ENCODE assay signal across 7 mouse cellular contexts in the genomic region with DNA sequence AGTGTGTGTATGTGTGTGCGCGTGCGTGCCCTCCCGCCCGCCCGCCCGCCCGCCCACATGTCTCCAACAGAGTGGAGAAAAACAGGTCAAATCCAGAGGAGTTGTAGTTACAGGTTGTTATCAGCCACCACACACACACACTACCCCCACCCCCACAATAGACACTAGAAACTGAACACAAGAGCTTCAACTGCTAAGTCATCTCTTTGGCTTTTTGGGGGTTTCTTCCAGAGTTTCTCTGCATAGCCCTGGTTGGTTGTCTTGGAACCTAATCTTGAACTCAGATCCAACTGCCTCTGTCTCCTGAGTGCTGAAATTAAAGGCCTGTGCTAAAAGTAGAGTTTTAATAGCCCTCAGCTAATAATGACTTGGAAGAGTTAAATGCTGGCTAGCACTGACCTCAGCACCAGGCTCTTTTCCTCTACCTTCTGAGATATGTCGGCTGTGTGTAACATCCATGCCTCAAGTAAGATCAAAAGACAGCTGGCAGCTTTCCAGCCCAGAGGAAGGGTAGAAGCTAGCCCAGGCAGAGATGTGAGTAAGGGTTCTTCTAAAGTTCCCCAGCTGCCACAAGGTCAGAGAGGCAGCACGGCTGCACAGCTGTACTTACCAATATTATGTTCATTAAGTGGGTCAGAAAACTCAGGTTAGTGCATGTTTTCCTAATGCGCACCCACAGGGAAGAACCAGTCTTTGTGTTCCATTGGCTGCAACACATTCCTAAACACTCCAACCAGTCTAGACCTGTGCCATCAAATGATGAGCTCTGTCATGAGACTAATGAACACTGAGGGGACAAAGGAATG. TPM values are rescaled to one million over a fixed set of nuclear protein-coding genes. Genes with fewer than 3 reads are reported as not detected.
DNase-seq lines count a peak whose midpoint lies in the region; ATAC-seq lines count a peak whose summit lies in the region.

No protein-coding gene starts in this region.

- no peak overlapping the region for H3K27ac ChIP-seq in midbrain, embryonic 11.5 days (ENCODE audit: low read depth, low read length)

- WGBS in midbrain, embryonic 11.5 days = 95% methylated on average over 11 of the region's 11 CpGs

- peak; percentile 10 for DNase-seq in retina, postnatal 1 day
- DNase-seq in retina, embryonic 14.5 days (ENCODE audit: low spot score) = no peak
- peak; percentile 33 to 47 for DNase-seq in kidney, postnatal 4 days
- DNase-seq in thymus, postnatal 36 days = peak; percentile 34 to 46
- DNase-seq in gastrocnemius, postnatal 10 days = no peak
- DNase-seq in midbrain, embryonic 11.5 days (ENCODE audit: low spot score, missing footprints) = no peak

- H3K36me3 ChIP-seq in midbrain, embryonic 11.5 days (ENCODE audit: control insufficient read depth, insufficient read depth, low read length) = 0 out of 2 replicates have a peak, but pooled peaks cover 3% of the 10 kb centered on the region

- no peaks in the 10 kb centered on the region for H3K27me3 ChIP-seq in midbrain, embryonic 11.5 days (ENCODE audit: control insufficient read depth, insufficient read depth, low read length)

- no peak overlapping the region for H3K4me2 ChIP-seq in midbrain, embryonic 11.5 days

- ATAC-seq in common myeloid progenitor, adult 5-6 weeks (replicated peaks; ENCODE audit: low read depth, poor library complexity, severe bottlenecking) = peak; percentile 39; the same call in 1 of the 2 replicates
- ATAC-seq in midbrain, embryonic 11.5 days (ENCODE audit: low FRiP score) = no peak

- H3K4me3 ChIP-seq in midbrain, embryonic 11.5 days (ENCODE audit: low read depth, low read length) = no peak overlapping the region

- H3K9ac ChIP-seq in midbrain, embryonic 11.5 days (ENCODE audit: low read length) = no peak overlapping the region

- H3K4me1 ChIP-seq in midbrain, embryonic 11.5 days (ENCODE audit: control insufficient read depth, insufficient read depth, low read length) = no peaks in the 10 kb centered on the region

- H3K9me3 ChIP-seq in midbrain, embryonic 11.5 days (ENCODE audit: control insufficient read depth, low read length) = no peaks in the 10 kb centered on the region

RNA-seq across cellular contexts. Expression of a gene that starts 26.8 kb away (rescaled TPM):
- total RNA-seq in common myeloid progenitor, adult 5-6 weeks (2017) = 1.2 TPM in 1 of 2 replicates, not detected in the other
- total RNA-seq in gastrocnemius, postnatal 10 days (2021) = not detected
- 23.2 and 26.6 TPM in 2 replicates for polyA plus RNA-seq in midbrain, embryonic 11.5 days (2014; fragmentation: Nextera tagmentation; extraction: Ambion mirVana)

RNA-seq across cellular contexts. Expression of a gene that starts 47.8 kb away (rescaled TPM):
- total RNA-seq in common myeloid progenitor, adult 5-6 weeks (2017) = 19.5 and 32.2 TPM in 2 replicates
- 10 to 100 TPM; 53.8 to 67.7 TPM for total RNA-seq in gastrocnemius, postnatal 10 days (2021)
- 21.6 and 23.5 TPM in 2 replicates for polyA plus RNA-seq in midbrain, embryonic 11.5 days (2014; fragmentation: Nextera tagmentation; extraction: Ambion mirVana)

Comparison
In these comparisons a context has a peak if more than half of its experiments do, and no peak if none do; other contexts are left out.
1. DNase-seq: peak in retina, postnatal 1 day (single experiment), kidney, postnatal 4 days (2 of 2) and thymus, postnatal 36 days (2 of 2); none in retina, embryonic 14.5 days (single experiment), gastrocnemius, postnatal 10 days (single experiment) and midbrain, embryonic 11.5 days (single experiment).